Mouse (Mus musculus): Measurements from ENCODE around the gene Ist1.

The Ist1 gene

DNA sequence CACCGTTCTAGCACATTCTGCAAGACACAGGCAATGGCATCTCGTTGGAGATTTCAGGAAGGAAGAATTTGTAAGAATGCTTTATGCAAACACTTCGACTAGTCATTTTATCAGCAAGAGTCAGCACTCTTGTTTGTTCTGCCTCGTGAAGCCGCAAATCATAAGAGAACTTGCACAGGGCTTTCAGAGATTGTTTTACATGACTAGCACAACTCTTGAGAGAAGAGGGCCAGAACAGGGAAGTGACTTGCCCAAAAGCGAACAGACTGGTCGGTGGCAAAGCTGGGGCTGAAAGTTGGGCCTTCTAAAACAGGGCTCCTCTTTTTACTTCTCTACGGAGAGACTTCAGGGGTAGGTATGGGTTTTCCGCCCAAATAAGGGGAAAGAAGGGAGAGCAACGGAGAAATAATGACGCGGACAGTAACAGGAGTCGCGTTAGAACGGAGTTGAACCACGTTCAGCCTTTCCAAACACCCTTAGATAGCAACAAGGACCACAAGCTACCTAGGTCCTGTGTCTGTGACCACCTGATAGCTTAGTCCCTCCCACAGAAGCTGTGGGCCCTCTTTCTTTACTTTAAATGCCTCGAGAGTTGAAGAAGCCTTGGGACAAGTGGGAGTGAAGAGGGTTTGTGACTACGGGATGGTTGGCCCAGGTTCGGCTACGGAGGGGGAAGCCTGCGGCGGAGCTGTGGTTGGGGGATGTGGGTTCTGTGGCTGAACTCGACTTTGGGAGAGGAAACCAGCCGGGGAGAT lies 11.7 kb upstream of the Ist1 start:
- H3K27me3 ChIP-seq (ENCODE audit: control insufficient read depth, insufficient read depth, low read length, poor library complexity, severe bottlenecking) = no peaks in the 10 kb centered on the region
- peak; percentile 49 for DNase-seq (ENCODE audit: low read depth, low spot score)
- no peaks in the 10 kb centered on the region; the same call in 1 of the 2 replicates for H3K36me3 ChIP-seq (ENCODE audit: control insufficient read depth, insufficient read depth, low read length, poor library complexity, severe bottlenecking)

DNA sequence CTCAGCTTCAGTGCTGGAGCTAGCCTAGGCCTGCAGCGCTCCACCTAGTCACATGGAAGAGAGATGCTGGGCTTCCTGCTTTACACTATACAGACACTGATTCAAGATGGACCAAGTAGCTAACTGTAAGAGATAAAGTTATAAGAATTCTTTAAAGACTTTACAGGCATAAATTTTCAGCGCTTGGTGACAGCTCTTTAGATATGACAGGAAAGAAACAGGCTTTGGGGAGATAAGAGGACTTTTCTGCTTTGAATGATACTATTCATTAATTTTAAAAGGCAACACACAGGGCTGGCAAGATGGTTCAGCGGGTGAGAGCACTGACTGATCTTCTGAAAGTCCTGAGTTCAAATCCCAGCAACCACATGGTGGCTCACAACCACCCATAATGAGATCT lies 5.4 kb upstream of the Ist1 start:
- DNase-seq (ENCODE audit: low read depth, low spot score) = no peak
- Histone ChIP-seq H3K36me3 (ENCODE audit: control insufficient read depth, insufficient read depth, low read length, poor library complexity, severe bottlenecking) (no peaks in the 10 kb centered on the region), H3K27me3 (ENCODE audit: control insufficient read depth, insufficient read depth, low read length, poor library complexity, severe bottlenecking) (no peaks in the 10 kb centered on the region; the same call in 1 of the 2 replicates)

DNA sequence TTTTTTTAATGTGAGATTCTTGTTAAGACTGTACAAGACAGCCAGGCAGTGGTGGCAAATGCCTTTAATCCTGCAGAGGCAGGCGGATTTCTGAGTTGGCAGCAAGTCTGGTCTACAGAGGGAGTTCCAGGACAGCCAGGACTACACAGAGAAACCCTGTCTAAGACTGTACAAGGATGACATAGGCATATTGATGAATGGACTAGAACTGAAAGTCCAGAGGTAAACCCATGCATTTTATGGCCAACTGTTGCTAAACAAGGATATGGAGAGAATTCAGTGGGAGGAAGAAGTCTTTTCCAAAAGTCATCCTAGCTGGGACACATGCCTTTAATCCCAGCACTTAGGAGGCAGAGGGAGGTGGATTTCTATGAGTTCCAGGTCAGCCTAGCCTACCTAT lies 4.7 kb upstream of the Ist1 start:
- Histone ChIP-seq H3K36me3 (ENCODE audit: control insufficient read depth, insufficient read depth, low read length, poor library complexity, severe bottlenecking) (no peaks in the 10 kb centered on the region), H3K27me3 (ENCODE audit: control insufficient read depth, insufficient read depth, low read length, poor library complexity, severe bottlenecking) (no peaks in the 10 kb centered on the region; the same call in 1 of the 2 replicates)
- DNase-seq (ENCODE audit: low read depth, low spot score) = no peak

DNA sequence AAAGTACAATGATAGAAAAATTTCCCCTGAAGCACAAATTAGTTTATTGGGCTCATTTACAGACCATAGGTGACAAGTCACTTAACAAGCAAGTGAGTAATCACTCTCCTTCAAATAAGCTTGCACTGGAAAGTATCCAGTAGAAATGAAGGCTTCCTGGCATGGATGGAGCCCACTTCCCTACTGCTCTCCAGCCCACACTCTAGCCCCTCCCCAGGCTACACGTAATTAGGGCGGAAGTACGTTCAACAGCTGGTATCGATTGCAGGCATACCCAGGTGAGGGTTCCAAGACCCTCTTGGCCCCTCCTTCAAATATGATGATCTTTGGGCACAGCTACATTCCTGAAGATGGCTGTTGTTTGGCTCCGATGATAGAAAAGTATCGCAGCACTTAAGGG lies 1.1 kb upstream of the Ist1 start:
- DNase-seq (ENCODE audit: low read depth, low spot score) = no peak
- H3K27me3 ChIP-seq (ENCODE audit: control insufficient read depth, insufficient read depth, low read length, poor library complexity, severe bottlenecking) = no peaks in the 10 kb centered on the region; the same call in 1 of the 2 replicates
- no peaks in the 10 kb centered on the region for H3K36me3 ChIP-seq (ENCODE audit: control insufficient read depth, insufficient read depth, low read length, poor library complexity, severe bottlenecking)

DNA sequence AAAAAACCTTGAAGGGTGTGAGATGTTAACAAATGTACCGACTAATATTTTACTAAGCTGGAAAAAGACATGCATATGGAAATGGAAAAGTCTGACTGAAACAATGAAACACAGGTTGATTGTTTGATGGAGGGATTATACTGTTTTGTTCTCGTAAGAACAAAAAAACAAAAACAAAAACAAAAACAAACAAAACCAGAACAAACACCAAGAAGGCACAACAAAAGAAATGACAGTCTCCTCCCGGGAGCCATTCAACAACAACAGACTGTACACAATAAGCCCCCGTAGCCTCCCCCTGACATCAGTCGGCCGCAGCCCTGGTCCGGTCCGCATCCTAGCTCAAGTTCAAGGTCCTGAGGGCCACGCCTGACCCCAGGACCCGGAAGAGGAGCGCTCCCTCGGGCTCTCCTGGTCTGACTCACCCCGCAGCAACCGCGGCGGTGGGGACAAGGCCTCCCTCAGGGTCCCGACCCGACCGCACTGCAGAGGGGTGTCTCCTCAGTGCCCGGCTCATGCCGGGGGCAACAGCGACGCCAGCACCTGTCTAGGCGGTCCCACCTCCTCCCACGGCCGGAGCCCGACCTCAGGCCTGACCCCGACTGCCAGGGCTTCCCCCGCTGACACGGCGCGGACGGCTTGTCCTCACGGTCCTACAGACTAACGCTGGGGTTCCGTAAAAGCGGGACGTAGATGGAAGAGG lies 466 bp downstream of the Ist1 start:
- Histone ChIP-seq H3K27me3 (ENCODE audit: control insufficient read depth, insufficient read depth, low read length, poor library complexity, severe bottlenecking) (no peaks in the 10 kb centered on the region; the same call in 1 of the 2 replicates), H3K36me3 (ENCODE audit: control insufficient read depth, insufficient read depth, low read length, poor library complexity, severe bottlenecking) (no peaks in the 10 kb centered on the region)
- no peak for DNase-seq (ENCODE audit: low read depth, low spot score)

DNA sequence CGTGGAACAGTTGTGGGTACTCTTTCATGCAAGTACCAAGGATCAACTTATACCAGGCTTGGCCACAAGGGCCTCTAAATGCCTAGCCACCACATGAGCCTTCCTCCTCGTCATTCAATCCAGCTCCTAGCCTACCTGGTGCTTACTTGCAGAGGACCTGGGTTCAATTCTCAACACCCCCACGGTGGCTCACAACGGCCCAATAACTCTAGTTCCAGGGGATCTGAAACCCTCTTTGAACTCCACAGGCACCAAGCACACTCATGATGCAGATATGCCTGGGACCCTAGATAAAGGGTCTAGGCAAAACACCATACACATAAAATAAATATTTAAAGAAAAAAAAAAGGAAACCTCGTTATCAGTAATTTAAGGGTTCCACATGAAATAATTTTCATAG lies 1.3 kb downstream of the Ist1 start:
- no peaks in the 10 kb centered on the region for H3K27me3 ChIP-seq (ENCODE audit: control insufficient read depth, insufficient read depth, low read length, poor library complexity, severe bottlenecking)
- no peaks in the 10 kb centered on the region for H3K36me3 ChIP-seq (ENCODE audit: control insufficient read depth, insufficient read depth, low read length, poor library complexity, severe bottlenecking)
- peak; percentile 61 for DNase-seq (ENCODE audit: low read depth, low spot score)

DNA sequence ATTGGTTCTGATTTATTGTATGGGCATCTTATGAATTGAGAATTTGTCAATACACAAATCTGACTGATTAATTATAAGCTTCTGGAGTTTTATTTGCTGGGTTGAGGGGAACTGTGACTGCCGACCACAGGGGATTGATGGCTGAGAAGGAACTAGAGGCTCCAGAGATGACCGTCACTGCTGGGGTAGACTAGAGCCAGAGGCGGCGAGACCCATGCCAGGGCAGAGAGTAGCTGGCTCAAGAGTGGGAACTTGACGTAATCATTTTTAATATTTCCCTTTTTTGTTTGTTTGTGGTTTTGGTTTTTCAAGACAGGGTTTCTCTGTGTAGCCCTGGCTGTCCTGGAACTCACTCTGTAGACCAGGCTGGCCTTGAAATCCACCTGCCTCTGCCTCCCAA lies 5.8 kb downstream of the Ist1 start:
- DNase-seq (ENCODE audit: low read depth, low spot score) = no peak
- Histone ChIP-seq H3K36me3 (ENCODE audit: control insufficient read depth, insufficient read depth, low read length, poor library complexity, severe bottlenecking) (peaks cover 4% of the 10 kb centered on the region; the same call in 1 of the 2 replicates), H3K27me3 (ENCODE audit: control insufficient read depth, insufficient read depth, low read length, poor library complexity, severe bottlenecking) (no peaks in the 10 kb centered on the region)

DNA sequence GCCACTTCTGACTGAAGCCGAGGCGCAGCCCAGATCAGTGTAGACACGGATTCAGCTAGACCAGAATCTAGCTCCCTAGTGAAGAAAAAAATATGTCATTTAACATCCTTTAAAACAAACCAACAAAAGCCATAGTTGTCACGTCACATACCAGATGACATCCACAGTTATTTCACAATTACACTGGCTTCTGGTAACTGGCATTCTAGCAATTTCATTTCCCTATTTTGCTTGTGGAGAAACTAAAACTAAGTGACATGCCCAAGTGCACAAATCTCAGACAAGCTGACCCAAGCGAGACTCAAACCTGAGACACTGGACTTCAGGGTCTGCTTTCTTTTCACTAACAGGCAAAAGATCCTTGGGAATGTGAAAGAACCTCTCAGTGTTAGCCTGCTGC lies 10.9 kb downstream of the Ist1 start:
- DNase-seq (ENCODE audit: low read depth, low spot score) = peak; percentile 27
- Histone ChIP-seq H3K36me3 (ENCODE audit: control insufficient read depth, insufficient read depth, low read length, poor library complexity, severe bottlenecking) (peaks cover 17% of the 10 kb centered on the region), H3K27me3 (ENCODE audit: control insufficient read depth, insufficient read depth, low read length, poor library complexity, severe bottlenecking) (no peaks in the 10 kb centered on the region)

DNA sequence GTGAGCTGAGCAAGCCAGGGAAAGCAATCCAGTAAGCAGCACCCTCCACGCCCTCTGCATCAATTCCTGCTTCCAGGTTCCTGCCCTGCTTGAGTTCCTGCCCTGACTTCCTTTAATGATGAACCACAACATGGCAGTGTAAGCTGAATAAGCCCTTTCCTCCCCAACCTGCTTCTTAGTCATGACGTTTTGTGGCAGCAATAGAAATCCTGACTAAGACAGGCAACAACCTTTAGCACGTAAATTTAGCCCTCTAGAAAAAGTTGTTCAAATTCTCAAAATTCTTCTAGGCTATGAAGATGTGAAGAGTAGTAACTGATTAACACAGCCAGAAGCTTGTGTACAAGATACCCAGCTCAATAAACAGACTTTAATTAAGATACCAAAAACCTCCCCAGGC lies 11.5 kb downstream of the Ist1 start:
- H3K27me3 ChIP-seq (ENCODE audit: control insufficient read depth, insufficient read depth, low read length, poor library complexity, severe bottlenecking) = no peaks in the 10 kb centered on the region
- peaks cover 19% of the 10 kb centered on the region for H3K36me3 ChIP-seq (ENCODE audit: control insufficient read depth, insufficient read depth, low read length, poor library complexity, severe bottlenecking)

DNA sequence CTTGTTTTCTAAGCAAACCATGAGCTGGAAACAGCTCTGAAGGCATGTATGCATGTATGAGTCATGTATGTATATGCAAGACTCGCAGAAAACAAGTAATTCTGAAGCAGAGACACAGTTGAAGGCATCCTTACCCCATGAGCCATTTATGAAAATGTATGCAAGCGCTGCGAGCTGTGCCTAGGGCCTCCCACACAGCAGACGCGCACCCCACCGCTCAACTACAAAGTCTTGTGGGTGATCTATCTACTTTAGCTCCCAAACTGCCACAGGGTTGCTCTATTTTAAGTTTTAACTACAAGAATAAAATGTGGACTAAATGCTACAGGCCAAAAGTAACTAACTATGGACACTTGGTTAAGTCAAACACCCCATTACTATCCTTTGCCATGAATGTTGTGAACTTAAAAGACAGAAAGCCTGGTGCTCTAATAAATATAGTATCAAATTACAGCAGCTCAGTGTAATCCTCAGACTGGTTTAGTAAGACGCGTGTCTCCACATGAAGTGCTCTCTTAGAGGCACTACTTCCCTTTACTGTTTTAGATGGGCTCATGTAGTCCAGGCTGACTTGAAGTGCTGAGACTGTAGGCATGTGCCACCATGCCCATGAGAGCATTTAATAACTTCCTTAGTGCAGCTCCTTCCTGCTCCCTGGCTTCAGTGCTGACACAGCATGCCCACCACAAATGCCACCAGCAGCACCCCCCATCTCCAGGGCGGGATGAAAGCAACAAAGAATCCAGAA lies 17.0 kb downstream of the Ist1 start:
- Histone ChIP-seq H3K36me3 (ENCODE audit: control insufficient read depth, insufficient read depth, low read length, poor library complexity, severe bottlenecking) (peaks cover 16% of the 10 kb centered on the region), H3K27me3 (ENCODE audit: control insufficient read depth, insufficient read depth, low read length, poor library complexity, severe bottlenecking) (no peaks in the 10 kb centered on the region)
- no peak for DNase-seq (ENCODE audit: low read depth, low spot score)

More for the DNA sequence above, 11.5 kb downstream of the Ist1 start:
- no peak for DNase-seq (ENCODE audit: low read depth, low spot score)

DNA sequence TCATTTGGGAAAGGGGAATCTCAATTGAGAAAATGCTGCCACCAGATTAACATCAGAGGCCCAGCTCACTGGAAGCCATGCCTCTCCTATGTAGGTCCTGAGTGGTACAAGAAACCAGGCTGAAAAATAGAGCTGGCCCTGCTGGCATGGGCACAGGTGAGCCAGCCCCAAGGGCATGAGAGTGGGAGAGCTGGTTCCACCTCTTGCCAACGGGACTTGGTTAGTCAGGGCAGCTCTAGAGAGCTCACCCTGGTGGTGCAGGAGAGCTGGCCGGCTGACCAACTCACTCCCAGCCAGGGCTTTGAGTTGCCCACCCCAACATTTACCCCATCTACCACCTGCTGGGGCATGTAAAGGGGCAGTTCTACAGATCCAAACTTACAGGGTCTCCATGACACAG lies 19.5 kb downstream of the Ist1 start:
- no peak for DNase-seq (ENCODE audit: low read depth, low spot score)
- peaks cover 14% of the 10 kb centered on the region for H3K36me3 ChIP-seq (ENCODE audit: control insufficient read depth, insufficient read depth, low read length, poor library complexity, severe bottlenecking)
- H3K27me3 ChIP-seq (ENCODE audit: control insufficient read depth, insufficient read depth, low read length, poor library complexity, severe bottlenecking) = no peaks in the 10 kb centered on the region

DNA sequence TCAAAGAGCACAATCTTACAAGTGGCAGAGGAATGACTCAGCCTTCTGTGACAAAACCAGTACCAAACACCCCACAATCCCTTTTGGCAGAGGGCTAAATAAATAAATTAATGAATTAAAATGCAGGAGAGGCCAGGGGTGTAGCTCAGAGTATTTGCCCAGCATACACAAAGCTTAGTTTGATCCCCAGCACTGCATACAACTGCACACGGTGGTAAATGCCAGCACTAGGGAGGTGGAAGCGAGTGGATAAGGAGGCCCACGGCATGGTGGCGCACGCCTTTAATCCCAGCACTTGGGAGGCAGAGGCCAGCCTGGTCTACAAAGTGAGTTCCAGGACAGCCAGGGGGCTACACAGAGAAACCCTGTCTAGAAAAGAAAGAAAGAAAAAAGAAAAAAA lies 20.4 kb downstream of the Ist1 start:
- peaks cover 11% of the 10 kb centered on the region for H3K36me3 ChIP-seq (ENCODE audit: control insufficient read depth, insufficient read depth, low read length, poor library complexity, severe bottlenecking)
- H3K27me3 ChIP-seq (ENCODE audit: control insufficient read depth, insufficient read depth, low read length, poor library complexity, severe bottlenecking) = no peaks in the 10 kb centered on the region
- no peak for DNase-seq (ENCODE audit: low read depth, low spot score)

DNA sequence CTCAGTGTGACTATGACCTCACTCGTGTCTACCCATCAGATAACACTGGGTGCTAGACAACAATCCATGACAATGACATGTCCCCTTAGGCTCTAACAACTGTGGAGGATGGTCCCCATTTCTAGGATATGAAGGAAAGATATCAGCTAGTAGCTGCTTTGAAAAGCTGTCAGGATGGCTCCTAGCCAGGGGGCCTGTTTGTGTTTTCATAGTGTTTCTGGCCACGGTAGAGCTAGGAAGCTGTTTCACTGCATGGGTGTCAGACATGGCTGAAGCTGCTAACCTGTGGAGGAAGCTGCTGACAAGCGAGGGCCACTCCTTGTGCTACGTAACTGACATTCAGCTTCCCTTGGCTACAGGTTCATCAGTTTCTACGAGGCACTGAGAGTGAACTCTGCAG lies 26.4 kb downstream of the Ist1 start:
- DNase-seq (ENCODE audit: low read depth, low spot score) = no peak
- H3K27me3 ChIP-seq (ENCODE audit: control insufficient read depth, insufficient read depth, low read length, poor library complexity, severe bottlenecking) = no peaks in the 10 kb centered on the region
- no peaks in the 10 kb centered on the region; the same call in none of the 2 replicates for H3K36me3 ChIP-seq (ENCODE audit: control insufficient read depth, insufficient read depth, low read length, poor library complexity, severe bottlenecking)

DNA sequence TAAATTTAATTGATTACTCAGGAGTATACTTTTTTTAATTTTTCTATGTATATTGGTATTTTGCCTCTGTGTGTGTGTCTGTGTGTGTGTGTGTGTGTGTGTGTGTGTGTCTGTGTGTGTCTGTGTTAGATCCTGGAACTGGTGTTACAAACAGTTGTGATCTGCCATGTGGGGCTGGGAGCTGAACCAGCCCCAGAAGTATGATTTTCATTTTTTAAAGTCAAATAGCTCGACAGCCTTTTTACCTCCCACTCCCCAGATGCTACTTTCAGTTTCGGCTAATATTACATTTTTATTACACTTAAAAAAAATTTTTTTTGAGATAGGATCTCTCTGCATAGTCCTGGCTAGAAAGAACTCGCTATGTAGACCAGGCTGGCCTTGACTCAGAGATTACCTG lies 30.7 kb downstream of the Ist1 start:
- DNase-seq (ENCODE audit: low read depth, low spot score) = no peak
- H3K27me3 ChIP-seq (ENCODE audit: control insufficient read depth, insufficient read depth, low read length, poor library complexity, severe bottlenecking) = no peaks in the 10 kb centered on the region
- H3K36me3 ChIP-seq (ENCODE audit: control insufficient read depth, insufficient read depth, low read length, poor library complexity, severe bottlenecking) = no peaks in the 10 kb centered on the region

DNA sequence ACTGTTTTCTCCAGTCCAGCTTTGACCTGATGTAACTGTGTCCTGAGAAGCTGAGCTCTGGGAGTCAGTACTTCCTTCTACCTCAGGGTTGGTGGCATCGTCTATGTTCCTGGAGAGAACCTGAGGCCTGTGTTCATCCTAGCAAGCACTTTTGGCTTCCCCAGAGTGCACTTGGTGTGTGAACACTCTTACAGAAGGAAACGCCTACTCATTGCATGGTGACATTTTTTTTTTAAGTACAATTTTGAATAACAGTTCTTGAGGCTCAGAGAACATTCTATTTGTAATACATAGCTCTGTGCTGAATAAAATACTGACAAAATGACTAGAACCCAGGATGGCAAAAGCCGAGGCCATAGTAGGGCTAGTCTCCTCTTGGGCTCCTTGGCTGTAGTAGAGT lies 36.2 kb downstream of the Ist1 start:
- Histone ChIP-seq H3K27me3 (ENCODE audit: control insufficient read depth, insufficient read depth, low read length, poor library complexity, severe bottlenecking) (no peaks in the 10 kb centered on the region), H3K36me3 (ENCODE audit: control insufficient read depth, insufficient read depth, low read length, poor library complexity, severe bottlenecking) (no peaks in the 10 kb centered on the region)
- DNase-seq (ENCODE audit: low read depth, low spot score) = no peak

Measured in splenic B cell, adult 2 months (primary cell).